Mouse (Mus musculus) cortical plate, adult 2 months (tissue): ENCODE measurements around the gene 1700008O03Rik. TPM values are rescaled to one million over a fixed set of nuclear protein-coding genes. Genes with fewer than 3 reads are reported as not detected.

ENCODE experiments used
- H3K27ac ChIP-seq: fragments of 200-500 bp; 2 replicates; pipeline ENCODE4 v1.5.1; 2012; ENCODE audit warnings: low read length, control low read depth, inconsistent platforms; ENCODE audit not compliant: insufficient read depth
- H3K4me1 ChIP-seq: fragments of 200-500 bp; 2 replicates; pipeline ENCODE4 v1.6.1; 2011; ENCODE audit warnings: low read length; ENCODE audit not compliant: control insufficient read depth, insufficient read depth
- H3K4me3 ChIP-seq: fragments of 200-500 bp; 2 replicates; pipeline ENCODE4 v1.5.1; 2011; ENCODE audit warnings: mild to moderate bottlenecking, low read length, control low read depth; ENCODE audit not compliant: insufficient read depth
- CTCF ChIP-seq: fragments of 200-500 bp; IDR thresholded peaks from 2 replicates; pipeline ENCODE4 v1.5.1; 2011; ENCODE audit warnings: mild to moderate bottlenecking, control low read depth, low read length; ENCODE audit not compliant: insufficient read depth; ENCODE audit errors: extremely low read depth
- POLR2A ChIP-seq: fragments of 200-500 bp; IDR thresholded peaks from 2 replicates; pipeline ENCODE4 v1.6.1; 2011; ENCODE audit warnings: mild to moderate bottlenecking, low read length, control low read depth; ENCODE audit not compliant: insufficient read depth; ENCODE audit errors: extremely low read depth
- polyA plus RNA-seq: library from polyadenylated mRNA; depleted of rRNA; stranded (reverse); fragments of >200 nt; gene quantifications from 2 replicates; pipeline ENCODE4 v1.2.3, GENCODE M21; 2012

1700008O03Rik gene
- polyA plus RNA-seq, 1 experiment = 3.7 TPM

GRCm38 (mm10) chr7:44336046-44337021, 49.3 kb downstream of the 1700008O03Rik start:
- peak overlapping the region; percentile 70 for H3K4me3 ChIP-seq
- no peak for TF ChIP-seq CTCF
- peak; percentile 44; the same call in 1 of the 2 replicates for TF ChIP-seq POLR2A
- H3K27ac ChIP-seq = peak overlapping the region; percentile 86
- peaks cover 9% of the 10 kb centered on the region for H3K4me1 ChIP-seq

DNA sequence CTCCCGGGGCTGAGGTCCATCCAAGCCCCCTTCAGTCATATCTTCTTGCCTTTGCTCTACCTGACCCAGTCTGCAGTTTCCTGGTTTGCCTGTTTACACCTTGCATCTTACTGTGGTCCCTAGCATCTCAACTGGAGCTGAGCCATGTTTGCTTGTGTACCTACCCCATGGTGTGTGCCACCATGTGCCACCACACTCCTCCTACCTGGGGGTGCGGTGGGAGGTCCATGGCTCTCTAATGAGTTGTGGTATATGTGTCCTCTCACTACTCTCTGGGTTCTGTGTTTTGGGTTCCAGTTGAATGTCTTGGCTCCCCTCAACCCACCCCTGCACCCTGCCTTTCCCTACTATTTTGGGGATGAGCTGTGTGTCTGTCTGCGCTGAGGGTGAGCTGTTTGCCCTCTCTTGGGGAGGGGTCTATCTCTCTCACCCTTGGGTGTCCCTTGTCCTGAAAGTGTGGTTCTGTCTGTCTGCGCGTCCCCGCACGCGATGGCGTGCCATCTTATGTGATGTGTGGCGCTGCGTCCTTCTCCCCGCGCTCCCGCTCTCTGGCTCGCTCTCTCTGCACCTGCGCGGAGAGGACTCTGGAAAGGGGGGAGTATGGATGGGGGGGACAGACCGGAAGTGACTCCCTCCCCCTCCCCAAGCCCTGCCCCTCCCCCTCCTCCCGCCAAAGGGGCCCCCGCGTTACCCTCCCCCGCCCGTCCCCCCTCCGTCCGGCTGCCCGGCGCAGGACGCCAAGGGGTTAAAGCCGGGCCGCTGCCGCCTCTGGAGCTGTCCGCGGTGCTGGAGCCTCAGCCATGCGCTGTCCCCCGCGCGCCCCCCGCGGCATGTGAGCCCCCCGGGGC, 50.4 kb downstream of the 1700008O03Rik start:
- no peak for TF ChIP-seq CTCF
- peak; percentile 64; the same call in 1 of the 2 replicates for TF ChIP-seq POLR2A
- Histone ChIP-seq H3K27ac (no peak overlapping the region), H3K4me1 (peaks cover 6% of the 10 kb centered on the region), H3K4me3 (peak overlapping the region; percentile 28)

DNA sequence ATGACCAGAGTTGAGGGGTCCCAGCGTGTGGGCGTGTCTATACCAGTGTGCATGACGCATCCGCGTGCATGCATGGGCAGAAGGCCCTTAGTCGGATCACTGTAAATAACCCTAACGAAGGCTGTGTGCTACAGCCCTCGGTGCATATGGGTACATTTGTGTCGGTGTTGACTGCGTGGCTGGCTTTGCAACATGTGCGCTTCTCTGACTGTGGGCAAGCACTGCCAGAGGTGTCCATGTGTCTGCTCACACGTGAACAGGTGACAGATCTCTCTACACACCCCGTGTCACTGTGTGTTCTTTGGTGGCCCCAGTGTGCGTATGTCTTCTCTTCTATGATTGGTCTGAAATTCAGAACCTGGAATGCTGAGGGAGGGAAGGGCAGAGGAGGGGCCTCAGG, 51.5 kb downstream of the 1700008O03Rik start:
- TF ChIP-seq POLR2A (peak; percentile 32; the same call in 1 of the 2 replicates), CTCF (no peak)
- peaks cover under 1% of the 10 kb centered on the region; the same call in 1 of the 2 replicates for H3K4me1 ChIP-seq
- no peak overlapping the region for H3K27ac ChIP-seq
- no peak overlapping the region for H3K4me3 ChIP-seq

DNA sequence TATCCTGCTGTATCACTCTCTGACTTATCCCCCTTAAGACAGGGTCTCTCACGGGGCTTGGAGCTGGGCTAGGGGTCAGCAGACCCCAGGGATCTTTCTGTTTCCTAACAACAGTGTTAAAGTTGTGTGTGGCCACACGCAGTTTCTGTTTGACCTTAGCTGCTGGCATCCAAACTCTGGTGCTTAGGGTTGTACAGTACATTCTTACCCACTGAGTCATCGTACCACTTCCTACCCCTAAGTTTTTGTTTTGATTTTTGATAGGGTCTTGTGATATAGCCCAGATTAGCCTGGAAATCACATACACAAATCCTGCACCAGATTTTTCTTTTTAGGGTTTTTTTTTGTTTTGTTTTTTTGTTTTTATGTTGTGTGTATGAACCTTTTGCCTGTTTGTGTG, 53.3 kb downstream of the 1700008O03Rik start:
- no peak overlapping the region for H3K4me3 ChIP-seq
- H3K4me1 ChIP-seq = no peaks in the 10 kb centered on the region
- TF ChIP-seq POLR2A (no peak), CTCF (no peak)
- no peak overlapping the region for H3K27ac ChIP-seq

GRCm38 (mm10) chr7:44326614-44327013, 59.0 kb downstream of the 1700008O03Rik start:
- Histone ChIP-seq H3K4me3 (no peak overlapping the region), H3K27ac (no peak overlapping the region), H3K4me1 (no peaks in the 10 kb centered on the region)
- TF ChIP-seq CTCF (no peak), POLR2A (no peak)

- Histone ChIP-seq H3K4me3 (no peak overlapping the region), H3K27ac (no peak overlapping the region), H3K4me1 (peaks cover 7% of the 10 kb centered on the region; the same call in 1 of the 2 replicates)
- TF ChIP-seq POLR2A (no peak), CTCF (no peak)
These were observed 63.3 kb downstream of the 1700008O03Rik start for GRCm38 (mm10) chr7:44322290-44322689.

- Histone ChIP-seq H3K27ac (peak overlapping the region; percentile 15; the same call in 1 of the 2 replicates), H3K4me3 (no peak overlapping the region), H3K4me1 (peaks cover 8% of the 10 kb centered on the region; the same call in 1 of the 2 replicates)
- TF ChIP-seq POLR2A = no peak
- TF ChIP-seq CTCF = 0 out of 2 replicates have a peak, but pooled peaks have one; percentile 16
These were observed 64.7 kb downstream of the 1700008O03Rik start for GRCm38 (mm10) chr7:44320886-44321285.

DNA sequence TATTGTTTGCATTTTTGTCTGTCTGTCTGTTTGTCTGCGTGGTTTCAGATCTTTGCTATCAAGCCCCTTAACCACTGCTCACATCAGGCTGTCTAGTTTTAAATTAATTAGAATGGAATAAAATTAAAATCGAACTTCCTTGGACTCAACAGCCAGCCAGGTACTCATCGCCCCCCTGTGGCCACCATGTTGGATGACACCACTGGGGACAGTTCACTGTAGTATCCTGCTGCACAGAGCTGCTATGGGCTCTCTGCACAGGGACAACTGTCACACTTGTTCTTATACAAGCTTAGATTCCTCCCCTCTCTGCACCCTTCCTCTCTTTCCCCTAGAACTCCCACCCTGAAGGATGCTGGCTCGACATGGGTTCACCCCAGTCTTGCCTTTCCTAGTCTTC, 67.7 kb downstream of the 1700008O03Rik start:
- no peak overlapping the region for H3K4me3 ChIP-seq
- peaks cover 8% of the 10 kb centered on the region; the same call in 1 of the 2 replicates for H3K4me1 ChIP-seq
- no peak overlapping the region for H3K27ac ChIP-seq
- TF ChIP-seq CTCF (peak; percentile 47), POLR2A (no peak)

DNA sequence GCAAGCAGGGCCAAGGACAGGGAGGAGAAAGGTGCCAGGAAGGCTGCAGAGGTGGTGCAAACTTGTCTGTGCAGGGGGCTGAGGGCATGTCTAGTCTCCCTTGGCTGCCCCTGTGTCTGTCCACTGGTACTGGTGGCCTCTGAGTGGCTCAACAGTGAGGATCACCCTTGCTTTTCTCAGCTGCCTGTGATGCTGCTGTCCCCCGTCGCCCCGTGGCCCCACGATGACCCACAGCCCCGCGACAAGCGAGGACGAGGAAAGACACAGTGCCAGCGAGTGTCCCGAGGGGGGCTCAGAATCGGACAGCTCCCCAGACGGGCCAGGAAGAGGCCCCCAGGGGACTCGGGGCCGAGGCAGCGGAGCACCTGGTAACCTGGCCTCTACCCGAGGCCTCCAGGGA, 73.1 kb downstream of the 1700008O03Rik start:
- 0 out of 2 replicates have a peak overlapping the region, but pooled peaks have one; percentile 2 for H3K27ac ChIP-seq
- peaks cover 2% of the 10 kb centered on the region; the same call in 1 of the 2 replicates for H3K4me1 ChIP-seq
- H3K4me3 ChIP-seq = peak overlapping the region; percentile 93; the same call in 1 of the 2 replicates
- TF ChIP-seq CTCF (no peak), POLR2A (no peak)
